Mouse (Mus musculus) lung, embryonic 15.5 days (tissue): Measurements from ENCODE around the gene Rasl11b. TPM values are rescaled to one million over a fixed set of nuclear protein-coding genes. Genes with fewer than 3 reads are reported as not detected.

Source experiments
- ATAC-seq: fragments of 200-750 bp; cut with Nextera tagmentation; 2 replicates; pipeline ENCODE4 v1.8.0; 2017; ENCODE audit warnings: moderate number of reproducible peaks, borderline replicate concordance; ENCODE audit not compliant: low FRiP score, low TSS enrichment; ENCODE audit errors: extremely low read depth
- H3K27ac ChIP-seq: fragments of 300-500 bp; sonication (generic); 2 replicates; pipeline ENCODE4 v1.5.1; 2015; ENCODE audit warnings: moderate library complexity, mild to moderate bottlenecking, inconsistent platforms
- H3K27me3 ChIP-seq: fragments of 300-500 bp; sonication (generic); 2 replicates; pipeline ENCODE4 v1.6.1; 2015; ENCODE audit warnings: inconsistent platforms
- H3K36me3 ChIP-seq: fragments of 300-500 bp; sonication (generic); 2 replicates; pipeline ENCODE4 v1.6.1; 2015; ENCODE audit warnings: inconsistent platforms
- H3K4me1 ChIP-seq: fragments of 300-500 bp; sonication (generic); 2 replicates; pipeline ENCODE4 v1.6.1; 2015; ENCODE audit warnings: inconsistent platforms
- H3K4me2 ChIP-seq: fragments of 300-500 bp; sonication (generic); 2 replicates; pipeline ENCODE4 v1.6.1; 2015; ENCODE audit warnings: inconsistent platforms, mild to moderate bottlenecking, moderate library complexity
- H3K4me3 ChIP-seq: fragments of 300-500 bp; sonication (generic); 2 replicates; pipeline ENCODE4 v1.5.1; 2015; ENCODE audit warnings: mild to moderate bottlenecking, inconsistent platforms
- H3K9ac ChIP-seq: fragments of 300-500 bp; sonication (generic); 2 replicates; pipeline ENCODE4 v1.6.1; 2015; ENCODE audit warnings: inconsistent platforms
- H3K9me3 ChIP-seq: fragments of 300-500 bp; sonication (generic); 2 replicates; pipeline ENCODE4 v1.6.1; 2016; ENCODE audit warnings: inconsistent platforms
- WGBS: fragments of 180-500 bp; shearing (Covaris S2); methylation state at CpG from one replicate; pipeline ENCODE4 v1.1.7; 2015; 5-methylcytosine and 5-hydroxymethylcytosine counted together
- polyA plus RNA-seq: library from polyadenylated mRNA; unstranded; fragments of >200 nt; fragmentation: Nextera tagmentation; extraction: Ambion mirVana; gene quantifications from 2 replicates; pipeline ENCODE4 v1.2.1, GENCODE M21; 2015

Gene Rasl11b
- 150 and 154 TPM in 2 replicates for polyA plus RNA-seq

- H3K9me3 ChIP-seq: no peaks in the 10 kb centered on the region
- ATAC-seq: peak; percentile 92
- H3K4me3 ChIP-seq: peak within 1 kb of the TSS; percentile 97
- H3K27ac ChIP-seq: peak within 1 kb of the TSS; percentile 92
- no peaks in the 10 kb centered on the region for H3K27me3 ChIP-seq
- peaks cover 23% of the 10 kb centered on the region; the same call in 1 of the 2 replicates for H3K36me3 ChIP-seq
- peaks cover 64% of the 10 kb centered on the region for H3K4me1 ChIP-seq
- peak within 1 kb of the TSS; percentile 97 for H3K4me2 ChIP-seq
- peak within 1 kb of the TSS; percentile 100 for H3K9ac ChIP-seq
- under 1% methylated on average over 82 of the region's 82 CpGs for WGBS
These were observed at the start of gene Rasl11b for GRCm38 (mm10) chr5:74194841-74195613. Rasl11b (plus strand) TSS chr5:74195286.

- Histone ChIP-seq H3K4me1 (peaks cover 34% of the 10 kb centered on the region; the same call in 1 of the 2 replicates), H3K4me2 (no peak overlapping the region), H3K27me3 (no peaks in the 10 kb centered on the region), H3K36me3 (no peaks in the 10 kb centered on the region), H3K9me3 (no peaks in the 10 kb centered on the region), H3K9ac (no peak overlapping the region), H3K4me3 (no peak overlapping the region), H3K27ac (peak overlapping the region; percentile 21; the same call in 1 of the 2 replicates)
- no peak for ATAC-seq
- WGBS: 38% methylated on average over 10 of the region's 10 CpGs
These were observed 47.5 kb upstream of the Rasl11b start for GRCm38 (mm10) chr5:74147631-74148030.

- no peak overlapping the region for H3K4me2 ChIP-seq
- peak overlapping the region; percentile 86 for H3K27ac ChIP-seq
- H3K4me3 ChIP-seq: no peak overlapping the region
- no peaks in the 10 kb centered on the region for H3K36me3 ChIP-seq
- peak; percentile 86 for ATAC-seq
- H3K4me1 ChIP-seq: peaks cover 21% of the 10 kb centered on the region; the same call in 1 of the 2 replicates
- no peak overlapping the region for H3K9ac ChIP-seq
- no peaks in the 10 kb centered on the region for H3K27me3 ChIP-seq
- WGBS: 61% methylated on average over 6 of the region's 6 CpGs
- no peaks in the 10 kb centered on the region for H3K9me3 ChIP-seq
These were observed 45.1 kb upstream of the Rasl11b start for GRCm38 (mm10) chr5:74149975-74150374.

GRCm38 (mm10) chr5:74151774-74152173, 43.3 kb upstream of the Rasl11b start:
- no peaks in the 10 kb centered on the region for H3K27me3 ChIP-seq
- 61% methylated on average over 11 of the region's 11 CpGs for WGBS
- no peaks in the 10 kb centered on the region for H3K9me3 ChIP-seq
- H3K9ac ChIP-seq: no peak overlapping the region
- no peak overlapping the region for H3K4me2 ChIP-seq
- H3K4me3 ChIP-seq: no peak overlapping the region
- ATAC-seq: no peak
- H3K36me3 ChIP-seq: no peaks in the 10 kb centered on the region
- peaks cover 33% of the 10 kb centered on the region for H3K4me1 ChIP-seq
- H3K27ac ChIP-seq: peak overlapping the region; percentile 50; the same call in 1 of the 2 replicates

GRCm38 (mm10) chr5:74155860-74156351, 39.2 kb upstream of the Rasl11b start:
- WGBS: 53% methylated on average over 7 of the region's 7 CpGs

GRCm38 (mm10) chr5:74158929-74159632, 36.0 kb upstream of the Rasl11b start:
- no peaks in the 10 kb centered on the region for H3K9me3 ChIP-seq
- ATAC-seq: no peak
- H3K27ac ChIP-seq: peak overlapping the region; percentile 90; the same call in 1 of the 2 replicates
- 63% methylated on average over 6 of the region's 6 CpGs for WGBS
- H3K27me3 ChIP-seq: no peaks in the 10 kb centered on the region
- H3K36me3 ChIP-seq: no peaks in the 10 kb centered on the region
- no peak overlapping the region for H3K4me3 ChIP-seq
- H3K4me1 ChIP-seq: peaks cover 60% of the 10 kb centered on the region
- no peak overlapping the region for H3K4me2 ChIP-seq
- H3K9ac ChIP-seq: no peak overlapping the region

More at GRCm38 (mm10) chr5:74155860-74156351, 39.2 kb upstream of the Rasl11b start:
- Histone ChIP-seq H3K27me3 (no peaks in the 10 kb centered on the region), H3K9ac (no peak overlapping the region), H3K9me3 (no peaks in the 10 kb centered on the region), H3K4me2 (no peak overlapping the region), H3K4me3 (no peak overlapping the region), H3K27ac (peak overlapping the region; percentile 35; the same call in 1 of the 2 replicates), H3K4me1 (peaks cover 39% of the 10 kb centered on the region), H3K36me3 (no peaks in the 10 kb centered on the region)
- no peak for ATAC-seq

GRCm38 (mm10) chr5:74159906-74160305, 35.2 kb upstream of the Rasl11b start:
- peaks cover 60% of the 10 kb centered on the region for H3K4me1 ChIP-seq
- no peak overlapping the region for H3K4me2 ChIP-seq
- no peaks in the 10 kb centered on the region for H3K36me3 ChIP-seq
- ATAC-seq: no peak
- H3K27me3 ChIP-seq: no peaks in the 10 kb centered on the region
- no peak overlapping the region for H3K9ac ChIP-seq
- WGBS: 10% methylated on average over 7 of the region's 7 CpGs
- H3K27ac ChIP-seq: peak overlapping the region; percentile 90
- no peaks in the 10 kb centered on the region for H3K9me3 ChIP-seq
- H3K4me3 ChIP-seq: no peak overlapping the region

- no peaks in the 10 kb centered on the region for H3K27me3 ChIP-seq
- H3K9ac ChIP-seq: no peak overlapping the region
- no peak overlapping the region for H3K4me3 ChIP-seq
- peak overlapping the region; percentile 90 for H3K27ac ChIP-seq
- ATAC-seq: no peak
- no peaks in the 10 kb centered on the region for H3K36me3 ChIP-seq
- H3K4me2 ChIP-seq: no peak overlapping the region
- no peaks in the 10 kb centered on the region for H3K9me3 ChIP-seq
- H3K4me1 ChIP-seq: peaks cover 60% of the 10 kb centered on the region
- WGBS: 33% methylated on average over 4 of the region's 4 CpGs
These were observed 34.7 kb upstream of the Rasl11b start for GRCm38 (mm10) chr5:74160349-74160748.

GRCm38 (mm10) chr5:74161297-74161926, 33.7 kb upstream of the Rasl11b start:
- H3K9me3 ChIP-seq: no peaks in the 10 kb centered on the region
- peak overlapping the region; percentile 50 for H3K4me2 ChIP-seq
- 4% methylated on average over 15 of the region's 15 CpGs for WGBS
- H3K36me3 ChIP-seq: no peaks in the 10 kb centered on the region
- H3K27ac ChIP-seq: peak overlapping the region; percentile 90
- H3K4me3 ChIP-seq: peak overlapping the region; percentile 21; the same call in 1 of the 2 replicates
- peak overlapping the region; percentile 22; the same call in 1 of the 2 replicates for H3K9ac ChIP-seq
- H3K4me1 ChIP-seq: peaks cover 51% of the 10 kb centered on the region
- no peaks in the 10 kb centered on the region for H3K27me3 ChIP-seq
- peak; percentile 92 for ATAC-seq

- no peaks in the 10 kb centered on the region for H3K36me3 ChIP-seq
- peak overlapping the region; percentile 21; the same call in 1 of the 2 replicates for H3K4me3 ChIP-seq
- peak overlapping the region; percentile 50 for H3K4me2 ChIP-seq
- peaks cover 48% of the 10 kb centered on the region for H3K4me1 ChIP-seq
- no peak for ATAC-seq
- 39% methylated on average over 3 of the region's 3 CpGs for WGBS
- H3K27ac ChIP-seq: peak overlapping the region; percentile 90
- H3K9ac ChIP-seq: peak overlapping the region; percentile 22; the same call in 1 of the 2 replicates
- no peaks in the 10 kb centered on the region for H3K9me3 ChIP-seq
- no peaks in the 10 kb centered on the region for H3K27me3 ChIP-seq
These were observed 33.1 kb upstream of the Rasl11b start for GRCm38 (mm10) chr5:74162013-74162412.

GRCm38 (mm10) chr5:74163141-74163540, 31.9 kb upstream of the Rasl11b start:
- H3K27ac ChIP-seq: no peak overlapping the region
- no peak for ATAC-seq
- 63% methylated on average over 6 of the region's 6 CpGs for WGBS
- peaks cover 52% of the 10 kb centered on the region for H3K4me1 ChIP-seq
- H3K36me3 ChIP-seq: no peaks in the 10 kb centered on the region
- no peaks in the 10 kb centered on the region for H3K9me3 ChIP-seq
- no peak overlapping the region for H3K4me2 ChIP-seq
- H3K4me3 ChIP-seq: no peak overlapping the region
- H3K27me3 ChIP-seq: no peaks in the 10 kb centered on the region
- no peak overlapping the region for H3K9ac ChIP-seq
